Mouse (Mus musculus): ENCODE measurements at regions not wholly inside any gene's neighbourhood (a gene's known extent, or its start where the extent isn't known, plus 50 kb on each side); places are given as distances from the start of the nearest gene placed in this dataset.

DNA sequence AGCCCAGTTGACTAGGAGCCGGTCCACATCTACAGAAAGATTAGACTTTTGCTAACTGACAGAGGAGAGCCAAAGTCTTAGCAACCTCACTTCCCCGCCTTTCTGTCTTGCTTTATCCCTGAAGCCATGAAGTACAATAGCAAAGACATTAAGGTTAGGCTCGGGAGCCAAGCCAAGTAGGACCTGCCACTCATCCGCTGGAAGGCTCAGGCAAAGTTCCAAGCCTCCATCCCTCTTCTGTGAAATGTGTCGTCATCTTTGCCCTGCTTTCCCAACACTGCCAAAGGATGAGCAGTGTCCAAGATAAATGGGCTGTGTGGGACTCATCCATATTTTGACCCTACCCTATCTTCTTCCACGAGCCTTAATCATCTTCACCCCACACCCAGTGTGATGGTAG is 250.6 kb upstream of the Cadm1 start:
- no peak for DNase-seq

- DNase-seq: no peak
Observed at GRCm38 (mm10) chr9:47280146-47280545, 249.8 kb upstream of the Cadm1 start.

- no peak for DNase-seq
Observed at GRCm38 (mm10) chr9:47280598-47280997, 249.4 kb upstream of the Cadm1 start.

- no peak for DNase-seq
Observed at GRCm38 (mm10) chr9:47283746-47284455, 246.1 kb upstream of the Cadm1 start.

DNA sequence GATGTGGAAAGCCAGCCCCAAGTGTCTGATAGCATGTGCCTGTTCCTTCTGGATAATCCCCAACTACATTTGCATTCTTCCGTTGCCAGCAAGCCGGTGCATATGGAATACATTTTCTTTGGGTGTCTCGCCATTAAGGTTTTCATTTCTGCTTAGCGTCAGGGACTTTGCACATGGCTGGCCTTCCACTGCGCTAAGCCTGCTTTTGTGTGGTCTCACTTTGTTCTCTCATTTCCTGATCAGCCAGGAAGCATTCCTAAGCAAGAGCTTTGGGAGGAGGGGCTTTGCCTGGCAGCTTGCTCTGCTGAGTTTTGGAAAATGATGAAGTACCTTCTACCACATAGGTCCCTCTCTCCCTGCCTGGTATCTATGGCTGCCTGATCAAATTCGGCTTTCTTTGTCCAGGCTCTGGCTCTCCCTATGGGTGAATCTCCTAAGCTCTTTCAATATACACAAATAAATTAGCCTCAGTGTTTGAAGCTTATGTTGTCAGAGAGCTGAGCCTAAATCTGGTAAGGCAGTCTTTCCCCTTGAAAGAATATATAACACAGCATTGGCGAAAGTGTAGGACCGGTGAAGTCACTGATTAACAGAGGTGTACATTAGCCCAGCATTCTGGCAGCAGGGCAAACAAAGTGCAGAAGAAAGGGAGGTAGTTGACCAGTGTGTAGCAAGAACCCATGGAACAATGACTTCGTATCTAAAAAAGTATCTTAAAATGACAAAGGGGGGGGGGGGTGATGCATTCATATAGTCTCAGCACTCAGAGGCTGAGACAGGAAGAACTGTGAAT is 242.8 kb upstream of the Cadm1 start:
- no peak for DNase-seq

GRCm38 (mm10) chr9:47288587-47289199 is 241.3 kb upstream of the Cadm1 start:
- DNase-seq: peak; percentile 55 to 56

DNA sequence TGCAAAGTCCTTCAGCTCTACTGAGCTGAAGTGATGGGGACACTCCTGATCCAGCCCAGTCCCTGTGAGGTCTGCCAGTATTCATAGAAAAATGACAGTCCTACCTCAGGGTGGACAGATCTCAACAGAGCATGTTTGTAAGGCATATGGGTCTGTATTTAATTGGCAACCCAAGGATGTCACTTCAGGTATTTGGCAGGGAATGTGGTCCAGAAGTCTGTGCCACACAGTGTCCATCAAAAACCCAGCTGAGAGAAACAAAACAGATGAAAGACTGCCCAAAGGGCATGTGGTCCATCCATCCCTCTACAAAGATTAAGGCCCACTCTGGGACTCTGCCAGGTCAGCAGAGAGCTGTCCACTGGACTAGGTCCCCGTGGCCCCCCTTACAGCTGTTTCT is 229.3 kb upstream of the Cadm1 start:
- DNase-seq: peak; percentile 62 to 70

DNA sequence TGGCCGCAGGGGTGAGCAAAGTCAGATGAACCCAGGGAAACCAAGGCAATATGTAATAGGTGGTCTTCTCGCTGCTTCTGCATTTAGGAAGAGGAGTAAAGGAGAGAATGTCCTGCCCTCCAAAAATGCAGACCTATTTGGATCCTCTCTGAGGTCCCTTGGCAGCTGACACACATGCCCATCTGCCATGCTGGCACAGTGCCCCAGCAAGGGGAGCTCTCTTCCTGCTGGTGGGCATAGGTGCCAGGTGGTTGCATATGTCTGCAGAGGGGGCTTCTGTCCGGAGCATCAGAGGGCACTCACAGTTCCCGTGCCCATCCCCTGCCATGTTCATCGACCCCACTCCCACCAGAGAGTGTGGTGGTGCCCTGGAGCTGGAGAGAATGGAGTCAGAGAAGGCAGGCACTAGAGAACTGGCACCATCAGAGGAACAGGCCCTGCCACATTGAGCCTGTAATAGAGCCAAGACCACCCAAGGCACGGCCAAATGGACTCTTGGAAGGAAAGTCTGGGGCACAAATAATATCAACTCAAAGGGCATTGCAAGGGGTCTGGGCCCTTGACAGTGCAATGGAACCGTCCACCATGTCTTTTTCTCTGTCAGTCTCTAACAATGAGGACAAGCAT is 222.7 kb upstream of the Cadm1 start:
- DNase-seq: peak; percentile 98 to 99

- peak; percentile 68 to 70 for DNase-seq
Observed at GRCm38 (mm10) chr9:47307752-47308500, 222.0 kb upstream of the Cadm1 start.

DNA sequence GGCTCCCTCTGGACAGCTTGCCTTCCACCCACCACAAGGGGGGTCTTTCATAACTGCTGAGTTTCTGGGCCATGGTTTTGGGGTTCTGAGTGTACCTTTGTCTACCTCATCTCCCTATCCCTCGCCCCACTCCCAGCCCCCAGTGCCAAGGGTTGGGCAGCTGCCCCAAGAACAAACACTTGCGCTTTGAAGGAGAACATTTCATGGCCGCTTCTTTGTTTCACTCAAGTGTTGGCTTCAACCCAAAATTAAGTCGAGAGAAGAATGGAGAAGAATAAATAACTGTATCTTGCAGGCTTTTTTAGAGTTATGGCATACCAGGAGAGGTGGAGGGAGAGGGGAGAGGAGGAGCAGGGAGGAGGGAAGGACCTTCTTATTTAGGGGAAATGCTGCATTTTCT is 216.5 kb upstream of the Cadm1 start:
- no peak for DNase-seq

DNA sequence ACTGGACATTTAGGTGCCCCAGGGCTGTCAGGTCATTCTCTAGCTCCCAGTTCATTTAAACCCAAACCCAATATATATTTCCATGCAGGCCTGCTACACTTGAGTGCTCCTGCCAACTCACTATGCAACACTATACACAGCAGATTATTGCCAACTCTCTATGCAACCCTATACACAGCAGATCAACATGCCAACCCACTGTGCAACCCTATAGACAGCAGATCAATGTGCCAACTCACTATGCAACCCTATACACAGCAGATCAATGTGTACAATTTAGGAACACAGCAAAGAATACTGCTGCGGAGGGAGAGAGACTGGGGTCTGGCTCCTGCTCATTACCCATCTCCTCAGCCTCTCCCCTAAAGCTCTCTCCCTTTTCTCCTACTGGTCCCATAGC is 215.7 kb upstream of the Cadm1 start:
- DNase-seq: no peak

DNA sequence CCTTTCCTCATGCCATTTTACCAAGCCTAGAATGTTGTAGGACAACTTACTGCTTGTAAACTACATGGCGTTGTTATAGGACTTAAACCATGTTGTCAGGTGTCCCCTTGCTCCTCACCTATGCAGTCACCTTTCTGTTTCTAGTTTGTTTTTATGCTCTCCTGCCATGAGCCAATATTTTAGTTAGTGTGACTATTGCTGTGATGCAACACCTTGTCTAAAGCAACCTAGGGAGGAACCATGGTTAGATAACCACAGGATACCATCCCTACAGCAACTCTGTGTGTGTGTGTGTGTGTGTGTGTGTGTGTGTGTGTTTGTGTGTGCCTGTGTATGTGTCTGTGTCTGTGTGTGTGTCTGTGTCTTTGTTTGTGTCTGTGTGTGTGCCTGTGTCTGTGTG is 209.6 kb upstream of the Cadm1 start:
- DNase-seq: no peak

- no peak for DNase-seq
Observed at GRCm38 (mm10) chr9:47321106-47321789, 208.7 kb upstream of the Cadm1 start.

DNA sequence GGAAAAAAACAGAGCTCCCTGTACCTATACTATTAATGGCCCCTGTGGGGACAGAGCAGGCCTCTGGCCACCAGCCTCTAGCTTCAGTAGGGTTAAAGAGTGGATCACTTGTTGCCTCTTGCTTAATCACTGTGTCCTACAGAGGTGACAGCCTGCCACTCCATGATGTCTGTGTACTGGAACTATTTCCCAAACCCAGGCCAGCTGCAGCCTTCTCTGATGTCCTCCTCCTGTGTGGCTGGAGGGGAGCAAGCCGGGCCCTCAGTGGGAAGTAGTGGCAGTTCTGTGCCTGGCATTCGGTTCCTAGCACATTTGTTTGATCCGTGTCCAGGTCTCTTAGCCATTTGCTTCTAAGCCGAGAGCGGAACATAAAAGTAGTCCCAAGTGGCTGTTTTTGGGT is 207.7 kb upstream of the Cadm1 start:
- DNase-seq: no peak

DNA sequence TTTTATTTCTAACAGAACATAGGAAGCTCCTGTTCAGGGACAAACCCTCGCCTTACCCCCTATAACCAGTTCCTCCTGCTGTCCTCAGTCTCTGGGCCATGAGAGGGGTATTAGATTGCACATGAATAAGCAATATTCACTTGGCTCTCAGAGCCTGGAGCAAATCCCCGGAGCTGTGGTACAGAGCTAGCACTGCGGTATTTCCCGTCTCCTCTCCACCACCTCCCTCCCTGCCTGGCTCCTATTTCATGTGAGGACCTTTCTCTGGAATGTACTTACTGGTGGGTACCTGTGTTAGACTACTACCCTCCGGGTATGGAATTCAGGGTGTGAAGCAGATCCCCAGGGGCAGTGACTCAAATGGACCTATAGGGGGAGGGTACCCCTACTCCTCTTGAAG is 206.9 kb upstream of the Cadm1 start:
- DNase-seq: no peak

GRCm38 (mm10) chr9:47327575-47327974 is 202.4 kb upstream of the Cadm1 start:
- no peak for DNase-seq

DNA sequence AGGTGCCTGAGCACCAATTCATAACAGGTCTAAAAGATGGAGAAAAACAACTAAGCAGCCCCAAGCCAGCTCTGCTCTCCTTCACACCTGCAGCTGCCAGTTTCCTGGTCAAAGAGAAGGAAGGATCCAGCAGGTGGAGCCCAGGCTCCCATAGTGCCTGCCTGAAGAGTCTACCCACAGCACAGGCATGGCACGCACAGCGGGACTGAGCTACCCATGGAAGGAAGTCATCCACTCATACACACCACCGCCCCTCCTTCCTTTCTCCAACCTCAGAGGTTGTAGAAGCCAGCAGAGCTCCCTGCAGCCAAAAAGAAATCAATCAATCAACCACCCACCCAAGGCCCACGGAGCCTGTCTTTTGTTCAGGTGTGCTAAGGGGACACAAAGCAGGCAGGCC is 197.0 kb upstream of the Cadm1 start:
- DNase-seq: peak; percentile 33 to 45

DNA sequence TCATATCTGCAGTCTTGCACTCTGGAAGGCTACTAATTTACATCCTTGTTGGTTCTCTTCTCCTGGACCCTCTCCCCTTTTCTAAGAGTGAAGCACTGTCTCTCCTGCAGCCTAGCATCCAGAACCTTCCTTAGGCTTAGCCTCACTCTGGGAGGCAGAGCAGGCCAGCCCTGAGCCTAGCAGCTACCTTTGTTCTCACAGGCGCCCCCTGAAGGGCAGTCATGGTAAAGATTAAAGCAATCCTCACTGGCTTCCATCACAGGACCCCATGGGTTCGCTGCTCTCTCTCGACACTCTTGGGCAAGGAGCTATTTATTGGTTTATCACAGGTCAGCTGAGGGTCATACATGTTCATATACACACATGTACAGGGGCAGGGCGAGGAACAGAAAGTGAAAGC is 191.8 kb upstream of the Cadm1 start:
- DNase-seq: peak; percentile 51 to 55

DNA sequence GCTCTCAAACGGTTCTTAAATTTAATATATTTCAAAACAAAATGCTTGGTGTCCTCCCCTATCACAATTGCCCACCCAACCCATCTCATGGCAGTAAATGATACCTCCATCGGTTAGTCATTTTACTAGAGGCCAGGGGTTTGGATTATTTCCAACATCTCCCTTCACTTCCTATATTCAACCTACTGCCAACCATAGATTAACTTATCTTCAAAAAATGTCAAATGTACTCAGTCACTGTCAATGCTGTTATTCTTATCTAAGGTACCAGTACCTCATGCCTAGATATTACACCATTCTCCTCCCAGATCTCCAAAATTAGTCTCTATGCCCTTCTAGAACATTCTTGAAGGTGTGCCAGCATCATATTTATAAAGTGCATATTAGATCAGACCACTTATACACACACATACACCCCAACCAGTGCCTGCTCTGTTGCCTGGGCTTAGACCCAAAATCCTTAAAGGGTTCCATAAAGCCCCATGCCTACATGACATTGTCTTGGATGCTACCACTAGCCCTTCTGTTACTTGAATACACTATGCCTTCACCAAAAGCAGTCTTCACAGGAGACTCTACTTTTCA is 183.4 kb upstream of the Cadm1 start:
- DNase-seq: no peak

DNA sequence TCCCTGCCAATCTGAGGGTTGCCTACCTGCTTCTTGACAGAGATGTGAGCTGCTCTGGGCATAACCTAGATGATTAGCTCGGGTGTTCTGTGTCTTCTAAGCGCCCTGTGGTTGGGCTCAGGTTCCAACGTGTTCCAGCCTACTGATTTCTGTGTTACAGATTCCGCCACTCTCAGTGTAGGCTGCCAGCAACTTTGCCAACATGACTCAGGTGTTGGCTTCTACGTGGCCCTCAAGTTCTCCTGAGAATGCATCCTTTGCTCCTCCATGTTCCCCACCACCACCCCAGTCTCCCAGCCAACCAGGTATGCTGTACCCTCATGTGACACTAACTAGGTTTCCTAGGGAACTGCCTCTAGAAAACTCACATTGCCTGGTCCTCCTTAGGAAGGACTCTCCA is 179.7 kb upstream of the Cadm1 start:
- peak in 1 of 2 experiments; percentile 35 for DNase-seq

DNA sequence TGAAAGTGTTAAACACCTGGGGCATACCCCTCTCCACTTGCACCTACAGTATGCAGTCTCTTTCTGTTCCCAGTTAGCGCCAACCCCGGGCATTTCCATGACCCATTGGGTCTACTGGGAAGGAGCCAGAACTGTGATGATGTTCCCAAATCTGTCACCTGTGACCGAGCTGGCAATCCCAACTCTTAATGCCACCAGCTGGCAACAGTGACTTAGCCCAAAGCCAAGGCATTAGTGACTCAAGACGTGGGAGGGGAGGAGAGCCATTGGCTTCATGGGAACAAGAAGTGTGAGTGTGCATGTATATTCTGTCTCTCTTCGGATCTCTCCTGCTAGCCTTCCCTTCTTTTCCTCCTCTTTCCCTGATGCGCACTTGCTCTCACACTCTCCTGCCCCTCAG is 178.9 kb upstream of the Cadm1 start:
- peak; percentile 65 to 78 for DNase-seq

GRCm38 (mm10) chr9:47353017-47353416 is 177.0 kb upstream of the Cadm1 start:
- DNase-seq: no peak

All from cerebellum, postnatal 36 days (tissue).